Mouse (Mus musculus) embryonic facial prominence, embryonic 13.5 days (tissue): ENCODE results near the gene Cbfa2t3. TPM values are rescaled to one million over a fixed set of nuclear protein-coding genes. Genes with fewer than 3 reads are reported as not detected.

ENCODE experiments used
- ATAC-seq: fragments of 200-750 bp; cut with Nextera tagmentation; 2 replicates; pipeline ENCODE4 v1.8.0; 2017; ENCODE audit warnings: low read depth; ENCODE audit not compliant: insufficient number of reproducible peaks, insufficient read depth, low FRiP score, low TSS enrichment
- H3K27ac ChIP-seq: fragments of 300-500 bp; sonication (generic); 2 replicates; pipeline ENCODE4 v1.5.1; 2015; ENCODE audit warnings: moderate library complexity, mild to moderate bottlenecking, inconsistent platforms
- H3K27me3 ChIP-seq: fragments of 300-500 bp; sonication (generic); 2 replicates; pipeline ENCODE4 v1.6.1; 2015; ENCODE audit warnings: mild to moderate bottlenecking, inconsistent platforms
- H3K36me3 ChIP-seq: fragments of 300-500 bp; sonication (generic); 2 replicates; pipeline ENCODE4 v1.6.1; 2015; ENCODE audit warnings: mild to moderate bottlenecking, inconsistent platforms
- H3K4me1 ChIP-seq: fragments of 300-500 bp; sonication (generic); 2 replicates; pipeline ENCODE4 v1.6.1; 2015; ENCODE audit warnings: inconsistent platforms
- H3K4me2 ChIP-seq: fragments of 300-500 bp; sonication (generic); 2 replicates; pipeline ENCODE4 v1.6.1; 2015; ENCODE audit warnings: moderate library complexity, mild to moderate bottlenecking, inconsistent platforms
- H3K4me3 ChIP-seq: fragments of 300-500 bp; sonication (generic); 2 replicates; pipeline ENCODE4 v1.5.1; 2015; ENCODE audit warnings: mild to moderate bottlenecking, inconsistent platforms
- H3K9ac ChIP-seq: fragments of 300-500 bp; sonication (generic); 2 replicates; pipeline ENCODE4 v1.6.1; 2015; ENCODE audit warnings: mild to moderate bottlenecking, inconsistent platforms
- H3K9me3 ChIP-seq: fragments of 300-500 bp; sonication (generic); 2 replicates; pipeline ENCODE4 v1.6.1; 2016; ENCODE audit warnings: inconsistent platforms
- WGBS: fragments of 180-500 bp; shearing (Covaris S2); methylation state at CpG from one replicate; pipeline ENCODE4 v1.1.7; 2015; ENCODE audit warnings: mixed read lengths; 5-methylcytosine and 5-hydroxymethylcytosine counted together
- polyA plus RNA-seq: library from polyadenylated mRNA; unstranded; fragments of >200 nt; fragmentation: Nextera tagmentation; extraction: Ambion mirVana; gene quantifications from 2 replicates; pipeline ENCODE4 v1.2.1, GENCODE M21; 2015

Cbfa2t3 gene
- polyA plus RNA-seq, 1 experiment from 2014 or later: 4.6 TPM

DNA sequence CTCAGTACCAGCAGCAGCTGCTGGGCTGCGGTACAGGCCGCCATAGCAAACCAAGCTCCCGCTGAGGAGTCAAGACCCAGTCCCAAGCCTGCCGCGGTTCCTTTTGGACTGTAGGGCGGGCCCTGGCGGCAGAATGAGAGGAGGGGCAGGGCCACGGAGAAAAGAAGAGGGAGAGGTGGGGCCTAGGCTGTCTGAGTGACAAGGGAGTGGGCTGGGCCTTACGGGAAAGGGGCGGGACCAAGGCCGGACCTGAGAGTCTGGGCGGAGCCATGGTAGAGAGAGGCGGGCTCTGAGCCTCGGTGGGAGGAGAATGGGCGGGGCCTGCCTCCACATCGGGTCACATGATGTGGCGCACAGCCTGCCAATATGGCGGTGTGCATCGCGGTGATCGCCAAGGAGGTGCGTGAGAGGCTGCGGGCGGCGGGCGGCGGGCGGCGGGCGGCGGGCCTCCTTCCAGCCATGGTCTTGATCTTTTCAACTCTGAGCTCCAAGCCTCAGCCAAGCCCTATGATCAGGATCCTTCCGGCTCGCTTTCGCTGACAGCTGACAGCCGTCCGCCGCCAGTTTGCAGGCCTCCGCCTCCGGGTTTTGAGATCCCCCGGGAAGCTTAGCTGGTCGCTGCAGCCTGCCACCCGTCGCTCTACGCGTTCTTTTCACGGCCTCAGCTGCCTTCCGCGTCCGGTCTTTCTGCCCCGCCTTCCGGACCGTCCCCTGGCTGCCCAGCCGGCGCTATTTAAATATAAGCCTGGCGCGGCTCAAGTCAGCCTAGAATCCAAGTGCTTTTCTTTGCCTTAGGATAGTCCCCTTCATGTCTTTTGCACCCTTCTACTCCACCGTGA, 87.4 kb downstream of the Cbfa2t3 start, which contains the start of the genes Galns and Trappc2l:
Galns (minus strand) TSS at position 169 of the 839 bp plus-strand sequence.
Trappc2l (plus strand) TSS at position 346 of the 839 bp plus-strand sequence.
- H3K4me3 ChIP-seq: peak within 1 kb of the TSS; percentile 70
- H3K27me3 ChIP-seq: no peaks in the 10 kb centered on the region
- ATAC-seq: peak; percentile 95
- H3K27ac ChIP-seq: peak within 1 kb of the TSS; percentile 66
- H3K9me3 ChIP-seq: no peaks in the 10 kb centered on the region
- peaks cover 32% of the 10 kb centered on the region for H3K4me1 ChIP-seq
- H3K36me3 ChIP-seq: peaks cover 19% of the 10 kb centered on the region
- peak within 1 kb of the TSS; percentile 80 for H3K9ac ChIP-seq
- WGBS: under 1% methylated on average over 57 of the region's 57 CpGs
- H3K4me2 ChIP-seq: peak within 1 kb of the TSS; percentile 94

DNA sequence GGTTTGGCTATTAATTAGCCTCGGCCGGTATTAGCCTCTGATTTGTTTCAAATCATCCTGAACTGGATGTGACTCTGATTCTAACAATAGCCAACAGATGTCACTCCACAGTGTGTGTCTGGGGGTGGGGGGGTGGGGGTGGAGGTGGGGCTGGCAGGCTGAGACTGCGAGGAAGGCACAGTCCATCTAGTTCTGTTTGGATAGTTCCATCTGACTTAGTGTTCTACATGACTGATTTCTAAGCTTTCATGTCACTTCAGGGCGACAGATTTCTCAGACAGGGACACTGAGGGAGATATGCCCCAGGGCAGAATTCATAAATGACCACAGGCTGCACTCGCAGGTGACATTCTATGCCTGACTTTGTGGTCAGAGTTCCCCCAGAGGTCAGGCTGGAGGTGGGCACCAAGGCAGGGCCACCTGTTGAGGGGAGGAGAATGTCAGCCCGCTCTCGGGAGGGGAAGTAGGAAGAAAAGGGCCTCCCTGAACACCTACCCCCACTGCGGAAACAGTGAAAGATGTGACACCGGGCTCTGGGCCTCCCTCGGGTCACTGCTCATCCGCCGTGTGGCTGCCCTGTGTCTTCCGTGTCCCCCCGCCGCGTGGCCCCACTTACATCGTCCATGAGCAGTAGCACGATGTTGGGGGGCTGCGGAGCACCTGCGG, 88.2 kb downstream of the Cbfa2t3 start:
- Histone ChIP-seq H3K4me1 (peaks cover 24% of the 10 kb centered on the region), H3K36me3 (peaks cover 19% of the 10 kb centered on the region), H3K9me3 (no peaks in the 10 kb centered on the region), H3K4me3 (peak overlapping the region; percentile 70), H3K4me2 (peak overlapping the region; percentile 94), H3K27me3 (no peaks in the 10 kb centered on the region), H3K9ac (peak overlapping the region; percentile 80), H3K27ac (peak overlapping the region; percentile 62)
- peak; percentile 38 for ATAC-seq
- 3% methylated on average over 20 of the region's 20 CpGs for WGBS

GRCm38 (mm10) chr8:122610209-122610608, 88.7 kb downstream of the Cbfa2t3 start:
- no peak for ATAC-seq
- H3K4me3 ChIP-seq: no peak overlapping the region
- no peak overlapping the region for H3K27ac ChIP-seq
- H3K4me2 ChIP-seq: peak overlapping the region; percentile 94
- no peaks in the 10 kb centered on the region for H3K27me3 ChIP-seq
- H3K4me1 ChIP-seq: peaks cover 21% of the 10 kb centered on the region
- 0 out of 2 replicates have a peak overlapping the region, but pooled peaks have one; percentile 80 for H3K9ac ChIP-seq
- no peaks in the 10 kb centered on the region for H3K9me3 ChIP-seq
- WGBS: 64% methylated on average over 4 of the region's 4 CpGs
- H3K36me3 ChIP-seq: peaks cover 16% of the 10 kb centered on the region

- 72% methylated on average over 11 of the region's 12 CpGs for WGBS
- no peak for ATAC-seq
Observed at GRCm38 (mm10) chr8:122606810-122607209, 92.1 kb downstream of the Cbfa2t3 start.

DNA sequence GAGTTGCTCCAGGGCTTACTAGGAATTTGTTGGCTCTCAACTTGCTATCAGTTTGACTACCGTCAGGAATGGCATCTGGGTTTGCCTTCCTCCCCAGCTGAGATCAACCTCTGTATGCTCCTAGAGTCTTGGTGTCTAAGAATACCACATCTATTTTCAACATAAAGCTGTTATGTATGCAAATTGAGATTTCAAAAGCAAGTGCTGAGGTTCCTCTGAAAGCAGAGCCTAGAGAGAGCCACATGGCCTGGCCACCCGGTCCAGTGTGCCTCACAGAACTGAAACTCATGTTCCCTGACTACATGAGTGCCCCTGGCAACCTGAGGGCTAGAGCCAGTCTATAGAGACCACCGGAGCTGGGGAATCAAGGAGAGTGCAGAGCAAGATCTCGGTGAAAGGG, 93.5 kb downstream of the Cbfa2t3 start:
- WGBS: 68% methylated on average over 4 of the region's 4 CpGs
- Histone ChIP-seq H3K4me1 (peaks cover under 1% of the 10 kb centered on the region; the same call in 1 of the 2 replicates), H3K9me3 (no peaks in the 10 kb centered on the region), H3K27ac (no peak overlapping the region), H3K27me3 (no peaks in the 10 kb centered on the region), H3K36me3 (no peaks in the 10 kb centered on the region), H3K4me3 (no peak overlapping the region), H3K9ac (no peak overlapping the region), H3K4me2 (no peak overlapping the region)
- ATAC-seq: no peak

More at GRCm38 (mm10) chr8:122606810-122607209, 92.1 kb downstream of the Cbfa2t3 start:
- Histone ChIP-seq H3K4me1 (peaks cover 9% of the 10 kb centered on the region), H3K4me2 (no peak overlapping the region), H3K9me3 (no peaks in the 10 kb centered on the region), H3K4me3 (no peak overlapping the region), H3K9ac (no peak overlapping the region), H3K27ac (no peak overlapping the region), H3K27me3 (no peaks in the 10 kb centered on the region), H3K36me3 (no peaks in the 10 kb centered on the region)

DNA sequence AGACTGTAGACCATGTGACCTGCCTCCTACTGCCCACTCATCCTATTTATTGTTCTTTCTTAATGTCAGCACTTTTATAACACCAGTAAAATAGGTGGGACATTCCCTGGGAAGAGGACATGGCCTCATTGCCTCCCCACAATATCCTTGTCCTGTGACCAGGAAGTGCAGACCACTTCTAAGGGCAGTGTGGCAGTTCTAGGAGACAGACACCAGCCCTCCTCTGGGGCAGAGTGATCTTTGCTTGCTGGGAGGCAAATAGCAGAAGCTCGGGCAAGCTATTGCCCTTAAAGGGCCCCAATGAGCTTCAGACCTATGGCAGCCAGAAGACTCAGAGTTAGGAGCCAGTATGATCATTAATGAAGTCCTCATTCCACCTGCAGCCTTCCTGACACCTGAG, 94.3 kb downstream of the Cbfa2t3 start:
- H3K36me3 ChIP-seq: no peaks in the 10 kb centered on the region
- H3K27ac ChIP-seq: no peak overlapping the region
- 70% methylated on average over 1 of the region's 1 CpGs for WGBS
- no peaks in the 10 kb centered on the region for H3K27me3 ChIP-seq
- no peak overlapping the region for H3K9ac ChIP-seq
- no peak for ATAC-seq
- H3K9me3 ChIP-seq: no peaks in the 10 kb centered on the region
- H3K4me2 ChIP-seq: no peak overlapping the region
- H3K4me1 ChIP-seq: no peaks in the 10 kb centered on the region
- no peak overlapping the region for H3K4me3 ChIP-seq

- ATAC-seq: no peak
- Histone ChIP-seq H3K4me3 (no peak overlapping the region), H3K4me1 (no peaks in the 10 kb centered on the region), H3K9ac (no peak overlapping the region), H3K4me2 (no peak overlapping the region), H3K9me3 (no peaks in the 10 kb centered on the region), H3K36me3 (0 out of 2 replicates have a peak, but pooled peaks cover 7% of the 10 kb centered on the region), H3K27me3 (no peaks in the 10 kb centered on the region), H3K27ac (no peak overlapping the region)
- WGBS: 89% methylated on average over 9 of the region's 9 CpGs
Observed at GRCm38 (mm10) chr8:122600666-122601065, 98.2 kb downstream of the Cbfa2t3 start.

DNA sequence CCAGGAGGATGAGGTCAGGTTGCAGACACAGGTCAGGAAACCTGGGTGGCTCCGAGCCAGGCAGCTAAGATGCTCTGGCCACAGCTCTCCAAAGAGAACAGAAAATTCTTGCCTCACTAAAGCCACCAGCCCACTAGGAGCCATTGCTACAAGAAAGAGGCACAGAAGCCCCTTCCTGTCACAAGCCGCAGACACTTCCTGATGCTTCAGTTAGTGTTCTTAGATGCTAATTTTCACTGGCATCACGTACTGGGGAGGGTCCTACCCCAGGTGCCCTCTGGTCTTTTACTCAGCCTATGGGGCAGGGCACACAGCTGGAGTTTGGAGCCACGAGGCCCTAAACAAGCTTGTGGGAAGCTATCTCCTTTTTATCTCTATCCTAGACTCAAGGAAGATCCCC, 102.9 kb downstream of the Cbfa2t3 start:
- H3K9me3 ChIP-seq: no peaks in the 10 kb centered on the region
- ATAC-seq: no peak
- no peak overlapping the region for H3K4me3 ChIP-seq
- no peak overlapping the region for H3K9ac ChIP-seq
- H3K27ac ChIP-seq: no peak overlapping the region
- H3K27me3 ChIP-seq: no peaks in the 10 kb centered on the region
- 44% methylated on average over 4 of the region's 4 CpGs for WGBS
- peaks cover 11% of the 10 kb centered on the region; the same call in 1 of the 2 replicates for H3K36me3 ChIP-seq
- H3K4me1 ChIP-seq: no peaks in the 10 kb centered on the region
- no peak overlapping the region for H3K4me2 ChIP-seq

GRCm38 (mm10) chr8:122593783-122594507, 105.0 kb downstream of the Cbfa2t3 start:
- Histone ChIP-seq H3K9me3 (no peaks in the 10 kb centered on the region), H3K36me3 (peaks cover 11% of the 10 kb centered on the region; the same call in 1 of the 2 replicates), H3K27ac (no peak overlapping the region), H3K27me3 (no peaks in the 10 kb centered on the region), H3K4me2 (no peak overlapping the region), H3K4me1 (no peaks in the 10 kb centered on the region), H3K4me3 (no peak overlapping the region), H3K9ac (0 out of 2 replicates have a peak overlapping the region, but pooled peaks have one; percentile 27)
- 68% methylated on average over 19 of the region's 19 CpGs for WGBS
- no peak for ATAC-seq

DNA sequence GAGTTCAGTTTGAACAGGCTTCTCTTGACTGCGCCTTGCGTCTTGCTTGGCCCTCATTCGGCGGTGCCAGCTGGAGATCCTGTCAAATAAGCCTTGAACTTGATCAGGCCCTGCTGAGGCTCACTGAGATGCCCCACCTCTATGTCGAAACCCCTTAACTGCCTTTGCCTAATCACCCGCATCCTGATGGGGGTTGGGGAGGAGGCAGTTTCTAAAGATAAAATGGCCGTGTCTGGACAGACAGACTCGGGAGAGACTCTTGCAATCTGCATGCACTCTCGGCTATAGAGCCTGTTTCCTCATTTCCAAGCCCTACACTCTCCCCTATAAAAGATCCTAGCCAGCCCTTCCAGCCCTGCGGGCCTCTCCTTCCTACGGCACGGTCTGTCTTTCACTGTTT, 105.7 kb downstream of the Cbfa2t3 start:
- Histone ChIP-seq H3K36me3 (peaks cover 8% of the 10 kb centered on the region; the same call in 1 of the 2 replicates), H3K9ac (0 out of 2 replicates have a peak overlapping the region, but pooled peaks have one; percentile 27), H3K27ac (no peak overlapping the region), H3K27me3 (no peaks in the 10 kb centered on the region), H3K9me3 (no peaks in the 10 kb centered on the region), H3K4me2 (no peak overlapping the region), H3K4me3 (no peak overlapping the region), H3K4me1 (no peaks in the 10 kb centered on the region)
- 63% methylated on average over 12 of the region's 12 CpGs for WGBS
- ATAC-seq: no peak

DNA sequence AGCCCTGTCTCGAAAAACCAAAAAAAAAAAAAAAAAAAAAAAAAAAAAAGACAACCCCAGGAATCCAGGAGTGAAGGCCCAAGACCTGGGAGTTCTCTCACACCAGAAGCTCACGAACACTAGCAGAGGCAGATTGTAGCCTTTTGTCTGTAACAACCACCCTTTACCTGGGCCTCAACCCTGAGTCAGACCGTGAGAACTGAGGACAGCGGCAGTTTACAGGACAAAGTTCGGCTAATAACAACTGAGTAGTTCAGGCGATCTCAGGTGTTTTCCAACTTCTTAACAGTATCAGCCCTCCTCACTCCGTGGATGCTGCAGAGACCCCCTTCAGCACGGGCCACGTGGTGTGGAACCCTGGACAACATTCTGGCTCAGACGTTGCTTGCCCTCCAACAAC, 112.2 kb downstream of the Cbfa2t3 start:
- 80% methylated on average over 10 of the region's 10 CpGs for WGBS
- H3K4me3 ChIP-seq: no peak overlapping the region
- no peak for ATAC-seq
- H3K27ac ChIP-seq: no peak overlapping the region
- no peaks in the 10 kb centered on the region for H3K36me3 ChIP-seq
- H3K9me3 ChIP-seq: no peaks in the 10 kb centered on the region
- no peak overlapping the region for H3K9ac ChIP-seq
- no peak overlapping the region for H3K4me2 ChIP-seq
- peaks cover 18% of the 10 kb centered on the region for H3K4me1 ChIP-seq
- no peaks in the 10 kb centered on the region for H3K27me3 ChIP-seq
